Mouse (Mus musculus) G1E (cell line): ENCODE measurements around the gene Zc3h14.

ENCODE experiments used
- CTCF ChIP-seq: IDR thresholded peaks from 2 replicates; pipeline ENCODE4 v1.5.1; 2012; ENCODE audit warnings: low read depth, low read length, inconsistent platforms, mixed read lengths
- GATA1 ChIP-seq: IDR thresholded peaks from 2 replicates; pipeline ENCODE4 v1.6.1; 2012; ENCODE audit warnings: borderline replicate concordance, low read length, inconsistent platforms, mixed read lengths
- POLR2AphosphoS5 ChIP-seq: IDR thresholded peaks from 2 replicates; pipeline ENCODE4 v1.6.1; 2012; ENCODE audit warnings: low read depth, low read length, inconsistent platforms; ENCODE audit not compliant: insufficient replicate concordance

GRCm38 (mm10) chr12:98733165-98733564 is 13.6 kb upstream of the Zc3h14 start:
- TF ChIP-seq CTCF (no peak), GATA1 (no peak), POLR2AphosphoS5 (no peak)
